Mouse (Mus musculus): ENCODE measurements at regions not wholly inside any gene's neighbourhood (a gene's known extent, or its start where the extent isn't known, plus 50 kb on each side); places are given as distances from the start of the nearest gene placed in this dataset.

DNA sequence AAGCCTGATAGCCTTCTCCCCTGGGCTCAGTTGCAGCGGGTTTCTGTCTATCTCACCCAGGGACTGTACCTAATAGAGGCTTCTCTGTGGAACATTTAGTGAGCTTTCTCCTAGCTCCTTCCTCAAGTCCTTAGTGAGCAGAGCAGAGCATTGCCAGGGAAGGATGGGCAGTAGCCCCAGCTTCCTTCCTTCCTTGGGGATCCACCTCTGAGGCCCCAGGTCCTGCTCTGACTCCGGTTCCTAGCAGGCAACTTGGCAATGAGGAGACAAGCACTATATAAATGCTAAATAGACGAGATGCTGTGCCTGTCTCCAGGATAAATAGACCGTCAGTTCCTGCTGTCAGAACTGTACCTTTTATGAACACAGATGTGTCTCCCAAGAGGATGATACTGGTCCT is 326.9 kb upstream of the Camk1g start:
- WGBS = 74% methylated on average over 4 of the region's 4 CpGs
- Histone ChIP-seq H3K4me1 (peaks cover 15% of the 10 kb centered on the region), H3K27ac (replicated peaks) (0 out of 2 replicates have a peak overlapping the region, but pooled peaks have one; percentile 33), H3K27me3 (ENCODE audit: low read depth, poor library complexity, severe bottlenecking) (peaks cover 24% of the 10 kb centered on the region), H3K36me3 (no peaks in the 10 kb centered on the region), H3K4me3 (no peak overlapping the region), H3K9me3 (replicated peaks) (no peaks in the 10 kb centered on the region)
- DNase-seq (ENCODE audit: low spot score) = no peak

DNA sequence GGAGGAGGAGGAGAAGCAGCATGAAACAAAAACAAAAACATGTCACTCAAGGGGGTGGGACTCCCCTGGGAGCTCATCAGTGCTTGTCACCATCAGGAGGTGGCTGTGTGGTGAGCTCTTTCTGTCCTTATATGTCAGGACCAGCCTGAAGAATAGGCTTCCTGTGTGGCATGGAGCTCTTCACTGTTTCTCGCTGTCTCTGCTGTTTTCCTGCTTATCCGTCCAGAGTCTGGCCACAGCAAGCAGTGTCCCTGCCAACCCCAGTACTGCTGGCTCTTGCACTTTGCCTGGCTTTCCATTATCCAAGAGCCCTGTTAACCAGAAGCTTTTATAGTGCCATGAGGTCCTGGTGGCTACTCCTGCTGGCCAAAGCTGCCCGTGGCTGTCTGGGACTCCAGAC is 322.9 kb upstream of the Camk1g start:
- Histone ChIP-seq H3K36me3 (no peaks in the 10 kb centered on the region), H3K27me3 (ENCODE audit: low read depth, poor library complexity, severe bottlenecking) (peaks cover 4% of the 10 kb centered on the region; the same call in 1 of the 2 replicates), H3K9me3 (replicated peaks) (no peaks in the 10 kb centered on the region), H3K27ac (replicated peaks) (no peak overlapping the region), H3K4me1 (peaks cover 8% of the 10 kb centered on the region), H3K4me3 (no peak overlapping the region)
- 49% methylated on average over 3 of the region's 3 CpGs for WGBS
- DNase-seq (ENCODE audit: low spot score) = no peak

DNA sequence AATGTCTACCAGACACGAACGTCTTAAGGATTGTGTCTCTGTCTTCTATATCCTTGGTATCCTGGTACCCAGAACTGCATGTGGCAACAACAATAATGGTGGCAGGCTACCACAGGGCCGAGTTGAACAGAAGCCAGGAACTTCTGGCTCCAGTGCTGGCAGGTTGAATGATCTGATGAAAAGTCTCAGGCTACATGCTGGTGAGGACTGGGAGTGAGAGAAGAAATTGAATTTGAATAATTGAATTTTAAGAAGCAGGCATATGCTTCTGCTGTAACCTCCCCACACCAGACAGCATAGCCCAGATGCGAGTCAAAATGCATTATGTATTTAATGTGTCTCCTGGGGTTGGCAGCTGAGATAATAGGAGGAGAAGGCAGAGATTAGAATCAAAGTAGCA is 319.5 kb upstream of the Camk1g start:
- no peak for DNase-seq (ENCODE audit: low spot score)
- H3K27me3 ChIP-seq (ENCODE audit: low read depth, poor library complexity, severe bottlenecking) = no peaks in the 10 kb centered on the region
- WGBS = 78% methylated on average over 4 of the region's 4 CpGs
- peaks cover 8% of the 10 kb centered on the region for H3K4me1 ChIP-seq
- no peaks in the 10 kb centered on the region for H3K9me3 ChIP-seq (replicated peaks)
- no peaks in the 10 kb centered on the region for H3K36me3 ChIP-seq
- no peak overlapping the region for H3K4me3 ChIP-seq
- no peak overlapping the region for H3K27ac ChIP-seq (replicated peaks)

DNA sequence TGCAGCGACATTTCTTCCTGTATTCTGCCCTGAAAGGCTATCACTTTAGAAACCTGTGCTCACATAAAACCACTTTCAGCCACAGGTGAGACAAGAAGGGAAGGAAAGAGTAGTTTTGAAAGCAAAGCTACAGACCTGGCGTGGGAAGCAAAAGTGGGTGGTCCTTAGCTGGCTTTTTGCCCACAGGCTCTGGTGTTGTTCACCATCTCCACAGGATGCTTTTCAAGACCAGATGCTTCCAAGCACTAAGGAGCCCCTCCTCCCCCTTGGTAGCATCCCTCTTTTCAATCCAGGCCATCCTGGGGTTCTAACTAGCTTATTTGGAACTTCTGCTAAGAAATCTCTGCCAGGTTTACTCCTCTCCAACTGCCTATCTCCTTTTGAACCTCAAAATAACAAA is 312.8 kb upstream of the Camk1g start:
- H3K27me3 ChIP-seq (ENCODE audit: low read depth, poor library complexity, severe bottlenecking) = no peaks in the 10 kb centered on the region
- peaks cover 2% of the 10 kb centered on the region; the same call in 1 of the 2 replicates for H3K4me1 ChIP-seq
- DNase-seq (ENCODE audit: low spot score) = no peak
- H3K27ac ChIP-seq (replicated peaks) = no peak overlapping the region
- no peak overlapping the region for H3K4me3 ChIP-seq
- H3K9me3 ChIP-seq (replicated peaks) = no peaks in the 10 kb centered on the region
- 61% methylated on average over 2 of the region's 2 CpGs for WGBS
- H3K36me3 ChIP-seq = no peaks in the 10 kb centered on the region

DNA sequence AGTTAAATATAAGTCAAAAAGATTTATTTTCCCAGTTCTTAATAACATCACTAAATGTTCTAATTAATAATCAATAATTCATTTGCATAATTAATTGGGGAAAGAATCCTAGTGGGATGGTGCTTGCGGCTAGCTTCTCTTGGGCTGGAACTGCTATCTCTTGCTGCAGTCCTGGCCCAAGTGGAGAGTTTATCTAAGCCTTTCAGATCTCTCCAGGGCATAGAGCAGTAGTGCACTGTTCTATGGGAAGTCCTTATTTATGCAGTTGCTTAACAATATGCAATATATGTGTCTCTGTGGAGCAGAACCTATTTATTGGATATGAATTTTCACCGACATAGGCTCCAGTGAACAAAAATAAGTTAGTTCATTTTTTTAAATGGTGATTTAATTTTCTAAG is 308.4 kb upstream of the Camk1g start:
- Histone ChIP-seq H3K4me1 (peaks cover 10% of the 10 kb centered on the region), H3K27me3 (ENCODE audit: low read depth, poor library complexity, severe bottlenecking) (peaks cover 6% of the 10 kb centered on the region; the same call in 1 of the 2 replicates), H3K9me3 (replicated peaks) (no peaks in the 10 kb centered on the region), H3K36me3 (no peaks in the 10 kb centered on the region), H3K27ac (replicated peaks) (no peak overlapping the region), H3K4me3 (no peak overlapping the region)
- DNase-seq (ENCODE audit: low spot score) = no peak
- WGBS = 93% methylated on average over 2 of the region's 2 CpGs

DNA sequence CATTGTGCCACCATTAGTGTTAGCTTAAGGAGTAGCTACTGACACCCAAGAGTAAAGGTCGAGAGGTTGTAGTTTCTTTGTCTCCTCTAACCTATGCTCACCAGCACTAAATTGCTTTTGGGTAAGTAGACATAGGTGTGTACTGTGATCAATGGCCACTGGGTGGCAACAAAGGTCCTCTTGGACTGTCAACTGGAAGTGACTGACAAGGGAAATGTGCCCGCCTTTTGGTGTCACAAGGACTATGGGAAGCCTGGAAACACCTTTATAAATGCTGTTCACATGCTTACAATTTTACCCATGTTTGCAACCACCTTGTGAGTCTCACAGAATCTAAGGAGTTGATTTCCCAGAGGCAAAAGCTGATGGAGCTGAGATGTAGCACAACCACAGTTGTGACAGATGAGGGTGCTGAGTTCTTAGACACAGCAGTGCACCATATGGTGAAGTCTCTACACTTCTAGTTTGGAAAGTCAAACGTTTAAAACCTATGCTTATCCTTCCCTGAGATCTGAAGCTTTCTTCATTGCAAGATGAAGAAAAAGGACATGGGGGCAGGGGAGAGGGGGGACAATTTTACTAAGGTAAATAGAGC is 303.2 kb upstream of the Camk1g start:
- DNase-seq (ENCODE audit: low spot score) = no peak
- Histone ChIP-seq H3K27me3 (ENCODE audit: low read depth, poor library complexity, severe bottlenecking) (peaks cover 14% of the 10 kb centered on the region; the same call in 1 of the 2 replicates), H3K27ac (replicated peaks) (no peak overlapping the region), H3K4me3 (no peak overlapping the region), H3K9me3 (replicated peaks) (peaks cover 6% of the 10 kb centered on the region; the same call in 1 of the 2 replicates), H3K36me3 (no peaks in the 10 kb centered on the region), H3K4me1 (peaks cover 7% of the 10 kb centered on the region)
- 32% methylated on average over 3 of the region's 3 CpGs for WGBS

DNA sequence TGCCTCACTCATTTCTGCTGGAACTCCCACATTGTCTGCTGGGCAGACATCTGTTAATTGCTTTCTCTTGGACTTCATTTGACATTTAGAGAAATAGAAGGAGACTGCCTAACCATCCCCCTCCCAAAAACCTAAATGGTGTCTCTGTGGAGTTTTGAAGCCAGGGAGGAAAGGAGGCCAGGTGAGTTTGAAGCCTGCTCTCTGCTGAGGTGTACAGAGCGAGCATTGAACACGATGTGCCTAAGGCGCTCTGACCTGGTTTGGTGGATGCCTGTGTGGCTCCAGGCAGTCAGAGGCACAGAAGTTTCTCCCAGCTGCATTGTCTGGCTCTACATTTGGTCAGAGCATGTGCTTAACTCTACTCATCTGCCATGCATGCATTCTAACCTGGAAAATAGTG is 302.6 kb upstream of the Camk1g start:
- H3K27me3 ChIP-seq (ENCODE audit: low read depth, poor library complexity, severe bottlenecking) = peaks cover 15% of the 10 kb centered on the region; the same call in 1 of the 2 replicates

DNA sequence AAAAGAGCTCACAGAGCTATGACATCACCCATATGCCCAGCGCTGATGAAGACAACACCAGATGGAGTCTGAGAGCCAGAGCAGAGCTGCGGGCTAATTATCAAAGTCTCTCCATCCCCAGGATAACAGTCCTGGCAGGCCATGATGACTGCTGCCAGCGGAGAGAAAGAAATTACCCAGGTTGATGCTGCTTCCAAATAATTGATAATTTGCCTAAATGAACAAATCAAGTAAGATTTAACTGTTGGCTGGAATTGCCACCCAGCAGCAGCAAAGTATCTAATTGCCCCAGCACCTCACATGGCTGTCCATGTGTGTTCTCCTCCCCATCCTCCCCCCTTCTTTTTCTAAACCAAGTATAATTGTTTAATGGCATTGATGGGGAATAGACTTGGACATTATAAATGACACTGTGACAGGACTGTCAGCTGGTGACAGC is 301.7 kb upstream of the Camk1g start:
- 95% methylated on average over 3 of the region's 3 CpGs for WGBS
- no peak for DNase-seq (ENCODE audit: low spot score)

More for the DNA sequence above, 302.6 kb upstream of the Camk1g start:
- peaks cover 5% of the 10 kb centered on the region for H3K4me1 ChIP-seq
- H3K4me3 ChIP-seq = no peak overlapping the region
- no peak for DNase-seq (ENCODE audit: low spot score)
- no peak overlapping the region for H3K27ac ChIP-seq (replicated peaks)
- H3K9me3 ChIP-seq (replicated peaks) = peaks cover 6% of the 10 kb centered on the region; the same call in 1 of the 2 replicates
- WGBS = 77% methylated on average over 3 of the region's 3 CpGs
- no peaks in the 10 kb centered on the region for H3K36me3 ChIP-seq

DNA sequence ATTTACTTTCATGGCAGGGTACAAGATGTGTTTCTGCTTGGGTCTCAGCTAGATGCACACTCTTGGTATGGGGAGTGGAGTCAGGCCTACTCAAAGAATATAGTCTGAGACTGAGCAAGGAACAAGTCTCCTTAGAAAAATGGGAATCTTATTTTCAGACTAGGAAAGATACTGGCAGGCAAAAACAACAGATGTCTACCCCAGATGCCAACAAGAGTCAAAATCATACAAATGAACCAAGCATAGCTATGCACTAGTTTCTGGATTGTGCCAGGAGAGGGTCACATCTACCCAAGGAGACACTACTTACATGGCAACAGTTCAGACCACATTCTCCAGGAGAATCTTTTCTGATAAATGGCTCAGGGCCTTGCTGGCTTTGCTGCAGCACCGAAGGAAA is 300.9 kb upstream of the Camk1g start:
- no peak for DNase-seq (ENCODE audit: low spot score)
- Histone ChIP-seq H3K27ac (replicated peaks) (no peak overlapping the region), H3K27me3 (ENCODE audit: low read depth, poor library complexity, severe bottlenecking) (peaks cover 24% of the 10 kb centered on the region), H3K9me3 (replicated peaks) (peaks cover 6% of the 10 kb centered on the region; the same call in 1 of the 2 replicates), H3K36me3 (no peaks in the 10 kb centered on the region), H3K4me3 (no peak overlapping the region), H3K4me1 (peaks cover 3% of the 10 kb centered on the region)
- 86% methylated on average over 1 of the region's 1 CpGs for WGBS

More for the DNA sequence above, 301.7 kb upstream of the Camk1g start:
- Histone ChIP-seq H3K4me1 (no peaks in the 10 kb centered on the region), H3K27me3 (ENCODE audit: low read depth, poor library complexity, severe bottlenecking) (peaks cover 20% of the 10 kb centered on the region), H3K9me3 (replicated peaks) (peaks cover 6% of the 10 kb centered on the region; the same call in 1 of the 2 replicates), H3K36me3 (no peaks in the 10 kb centered on the region), H3K27ac (replicated peaks) (no peak overlapping the region), H3K4me3 (no peak overlapping the region)

DNA sequence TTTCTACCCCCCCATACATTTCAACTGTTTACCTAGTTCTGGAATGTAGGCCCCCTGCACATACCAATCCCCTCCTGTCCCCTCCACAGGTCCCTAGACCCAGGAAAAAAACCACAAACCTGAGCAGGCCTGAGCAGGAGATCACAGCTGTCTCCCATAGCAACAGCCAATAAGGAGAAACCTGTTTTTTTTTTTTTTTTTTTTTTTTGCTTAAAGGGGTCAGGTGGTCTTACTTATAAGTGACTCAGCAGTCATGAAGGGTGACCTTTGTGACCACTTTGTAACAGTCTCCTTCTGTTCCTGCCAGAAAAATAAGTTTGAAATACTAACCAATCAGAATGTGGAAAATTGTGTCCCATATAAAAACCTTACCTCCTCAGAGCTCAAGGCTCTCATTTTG is 299.9 kb upstream of the Camk1g start:
- H3K27ac ChIP-seq (replicated peaks) = no peak overlapping the region
- DNase-seq (ENCODE audit: low spot score) = no peak

DNA sequence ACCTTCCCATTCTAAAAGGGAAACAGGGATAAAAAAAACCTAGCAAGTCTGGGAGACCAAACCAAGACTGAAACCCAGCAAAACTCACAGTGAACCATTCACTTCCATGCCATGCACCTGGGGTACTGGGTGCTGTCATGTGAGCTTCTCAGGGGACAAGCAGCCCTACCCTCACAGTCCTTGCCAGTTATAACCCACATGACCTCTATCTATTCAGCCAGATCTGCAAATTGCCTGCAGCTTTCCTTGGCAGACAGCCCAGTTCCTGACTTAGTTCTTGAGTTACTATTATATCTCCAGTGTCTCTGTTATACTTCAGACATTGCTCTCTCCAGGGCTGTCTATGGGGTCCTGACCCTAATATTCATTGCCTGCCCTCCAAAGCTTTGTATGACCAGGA is 298.7 kb upstream of the Camk1g start:
- Histone ChIP-seq H3K4me1 (peaks cover 17% of the 10 kb centered on the region), H3K9me3 (replicated peaks) (peaks cover 6% of the 10 kb centered on the region; the same call in 1 of the 2 replicates), H3K4me3 (no peak overlapping the region), H3K27me3 (ENCODE audit: low read depth, poor library complexity, severe bottlenecking) (peaks cover 31% of the 10 kb centered on the region), H3K27ac (replicated peaks) (no peak overlapping the region), H3K36me3 (no peaks in the 10 kb centered on the region)
- no peak for DNase-seq (ENCODE audit: low spot score)

More for the DNA sequence above, 299.9 kb upstream of the Camk1g start:
- Histone ChIP-seq H3K27me3 (ENCODE audit: low read depth, poor library complexity, severe bottlenecking) (peaks cover 30% of the 10 kb centered on the region), H3K36me3 (no peaks in the 10 kb centered on the region), H3K4me1 (peaks cover 13% of the 10 kb centered on the region), H3K4me3 (no peak overlapping the region), H3K9me3 (replicated peaks) (peaks cover 6% of the 10 kb centered on the region; the same call in 1 of the 2 replicates)

DNA sequence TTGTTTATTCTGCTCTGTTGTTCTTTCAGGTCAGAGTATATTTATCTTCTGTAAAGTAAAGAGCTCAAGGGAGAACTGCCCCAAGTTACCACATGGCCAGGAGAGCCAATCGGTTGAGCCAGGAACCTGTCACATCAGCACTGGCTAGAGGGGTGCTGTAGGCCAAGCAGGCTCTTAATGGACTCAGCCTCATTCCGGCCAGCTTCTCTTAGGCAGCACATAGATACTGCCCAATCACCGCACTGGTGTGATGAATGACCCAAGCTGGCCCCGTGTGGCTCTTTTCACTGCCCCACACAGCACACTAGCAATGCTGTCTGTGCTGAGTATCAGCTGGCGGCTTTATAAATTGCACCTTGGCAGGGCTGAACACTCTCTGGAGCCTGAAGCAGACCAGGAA is 295.8 kb upstream of the Camk1g start:
- Histone ChIP-seq H3K9me3 (replicated peaks) (peaks cover 6% of the 10 kb centered on the region; the same call in 1 of the 2 replicates), H3K27ac (replicated peaks) (no peak overlapping the region; the same call in 1 of the 2 replicates), H3K27me3 (ENCODE audit: low read depth, poor library complexity, severe bottlenecking) (peaks cover 34% of the 10 kb centered on the region), H3K36me3 (no peaks in the 10 kb centered on the region), H3K4me1 (peaks cover 39% of the 10 kb centered on the region), H3K4me3 (no peak overlapping the region)
- peak; percentile 19 for DNase-seq (ENCODE audit: low spot score)
- 63% methylated on average over 5 of the region's 5 CpGs for WGBS

DNA sequence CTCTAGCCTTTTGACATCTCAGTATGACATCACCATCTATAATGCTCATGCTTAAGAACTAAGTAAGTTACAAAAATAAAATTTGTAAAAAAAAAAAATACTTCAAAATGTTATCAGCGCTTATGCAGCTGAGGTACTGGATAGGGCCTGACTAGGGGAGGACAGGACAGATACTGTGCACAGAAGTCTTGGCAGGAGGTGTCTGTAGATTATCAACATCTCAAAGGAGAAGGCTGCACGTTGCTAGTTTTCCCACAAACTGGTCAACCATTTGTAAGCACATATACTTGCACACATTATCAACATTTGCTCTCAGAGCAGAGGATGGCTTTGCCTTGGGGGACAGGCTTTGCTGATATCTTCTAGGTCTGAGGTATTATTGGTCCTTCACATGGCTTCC is 294.5 kb upstream of the Camk1g start:
- peaks cover 39% of the 10 kb centered on the region for H3K4me1 ChIP-seq
- no peak for DNase-seq (ENCODE audit: low spot score)
- H3K36me3 ChIP-seq = no peaks in the 10 kb centered on the region
- H3K4me3 ChIP-seq = no peak overlapping the region
- H3K9me3 ChIP-seq (replicated peaks) = peaks cover 4% of the 10 kb centered on the region; the same call in 1 of the 2 replicates
- no peak overlapping the region for H3K27ac ChIP-seq (replicated peaks)
- H3K27me3 ChIP-seq (ENCODE audit: low read depth, poor library complexity, severe bottlenecking) = peaks cover 46% of the 10 kb centered on the region
- WGBS = 91% methylated on average over 2 of the region's 2 CpGs

All from midbrain, embryonic 10.5 days (tissue).